Mouse (Mus musculus) layer of hippocampus, adult 9-10 months (tissue): ENCODE data around the gene Akt1.

Source experiments
- DNase-seq: peaks from one replicate; pipeline ENCODE4 v3.0.0; 2022; ENCODE audit warnings: low spot score

Akt1 gene

DNA sequence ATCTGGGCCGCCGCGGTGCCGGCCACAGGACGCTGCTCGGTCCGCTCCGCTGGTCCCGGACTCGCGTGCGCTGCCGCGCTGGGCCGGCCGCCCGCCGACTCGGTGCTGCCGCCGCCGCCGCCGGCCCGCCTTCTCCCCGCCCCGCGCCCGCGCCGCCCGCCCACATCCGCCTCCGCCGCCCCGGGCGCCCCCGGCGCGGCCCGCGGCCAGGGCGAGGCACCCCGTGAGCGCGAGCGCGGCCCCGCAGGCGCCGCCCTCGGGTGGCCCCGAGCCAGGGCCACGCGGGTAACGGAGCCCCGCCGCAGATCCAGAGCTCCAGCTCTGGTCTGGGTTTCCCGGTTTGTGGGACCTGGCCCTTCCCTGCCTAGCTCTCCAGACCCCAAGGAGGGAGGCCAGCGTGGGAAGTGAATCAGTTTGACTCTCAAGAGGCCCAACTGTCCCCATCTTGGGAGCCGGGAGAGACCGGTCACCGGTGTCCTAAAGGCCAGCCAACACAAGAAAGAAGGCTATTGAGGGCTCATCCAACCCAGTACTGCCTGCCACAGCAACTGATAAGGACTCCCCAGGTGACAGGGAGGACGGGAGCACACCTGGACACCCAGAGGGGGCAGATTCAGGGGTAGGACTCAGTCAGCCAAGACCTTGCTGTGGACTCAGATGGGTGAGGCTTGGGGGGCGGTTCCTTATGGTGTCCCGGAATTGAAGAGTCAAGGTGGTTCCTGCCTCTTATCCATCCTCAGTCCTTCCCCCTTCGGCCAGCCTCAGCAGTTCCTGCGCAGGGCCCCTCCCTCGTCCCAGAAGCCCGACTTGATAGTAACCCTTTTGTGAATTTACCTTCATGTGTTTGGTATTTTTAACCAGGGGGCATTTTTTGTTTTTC, at the start of gene Akt1:
Akt1 (minus strand) TSS at position 753 of the 880 bp plus-strand sequence.
- DNase-seq, result no peak

DNA sequence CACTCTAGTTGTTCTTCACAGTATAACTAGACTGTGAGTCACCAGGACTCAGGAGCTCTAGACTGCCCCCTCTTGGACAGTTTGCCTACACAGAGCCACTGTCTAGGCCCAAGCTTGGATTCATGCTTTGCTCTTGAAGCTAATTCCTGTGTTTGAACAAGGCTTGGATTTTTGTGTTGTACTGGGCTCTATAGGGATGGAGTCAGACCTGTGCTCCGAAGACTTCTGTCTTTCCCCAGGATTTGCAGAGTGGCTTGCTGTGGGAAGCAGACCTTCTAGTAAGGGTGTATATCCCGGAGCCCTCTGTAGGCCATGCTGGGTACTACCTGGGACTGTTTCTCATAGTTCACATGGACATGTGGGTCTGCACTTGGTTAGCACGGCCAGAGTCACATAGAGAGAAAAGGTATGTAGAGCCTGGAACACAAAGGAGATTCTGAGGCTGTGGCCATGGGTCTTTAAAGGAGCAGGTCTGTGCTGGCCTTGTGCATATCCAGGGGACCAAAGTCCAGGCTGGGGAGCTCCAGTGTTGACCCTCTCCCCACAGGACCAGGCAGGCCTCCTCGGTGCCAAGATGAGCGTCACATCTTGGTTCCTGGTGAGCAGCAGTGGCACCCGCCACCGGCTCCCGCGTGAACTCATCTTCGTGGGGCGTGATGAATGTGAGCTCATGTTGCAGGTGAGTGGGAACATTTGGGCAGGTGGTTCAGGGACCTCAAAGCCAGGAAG, 49.6 kb upstream of the Akt1 start:
- peak; percentile 64 for DNase-seq

DNA sequence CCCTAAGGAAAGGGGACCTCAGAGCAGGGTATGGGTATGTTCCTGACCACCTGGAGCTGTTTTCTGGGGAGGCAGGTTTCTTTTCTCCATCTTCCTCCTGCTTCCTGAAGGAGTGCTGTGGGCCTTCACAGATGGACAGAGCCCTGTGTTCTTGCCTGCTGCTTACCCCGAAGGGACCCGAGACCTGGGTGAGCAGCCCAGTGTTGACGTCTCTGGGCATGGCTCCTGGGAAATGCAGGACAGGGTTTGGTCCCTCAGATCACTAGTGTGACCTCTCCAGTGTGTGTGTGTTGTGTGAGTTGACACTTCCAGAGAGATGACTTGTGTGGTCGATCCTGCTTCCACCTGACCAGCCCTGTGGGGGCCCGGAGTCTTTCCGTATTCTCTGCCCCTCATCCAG, 48.8 kb upstream of the Akt1 start:
- no peak for DNase-seq

DNA sequence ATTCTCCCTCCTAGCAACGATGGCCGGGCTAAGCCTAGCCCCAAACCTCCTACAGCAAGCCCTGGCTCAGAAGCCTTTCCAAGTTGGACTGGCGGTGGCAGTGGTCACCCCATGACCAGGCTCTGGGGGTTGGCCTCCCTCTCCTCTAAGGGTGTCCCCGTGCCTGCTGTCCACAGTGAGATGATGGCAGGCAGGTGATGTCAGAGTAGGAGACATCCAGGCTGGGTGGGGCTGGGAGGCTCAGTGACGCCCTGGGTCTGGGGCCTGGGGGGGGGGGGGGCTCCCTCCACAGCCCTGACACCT, 48.3 kb upstream of the Akt1 start:
- no peak for DNase-seq

DNA sequence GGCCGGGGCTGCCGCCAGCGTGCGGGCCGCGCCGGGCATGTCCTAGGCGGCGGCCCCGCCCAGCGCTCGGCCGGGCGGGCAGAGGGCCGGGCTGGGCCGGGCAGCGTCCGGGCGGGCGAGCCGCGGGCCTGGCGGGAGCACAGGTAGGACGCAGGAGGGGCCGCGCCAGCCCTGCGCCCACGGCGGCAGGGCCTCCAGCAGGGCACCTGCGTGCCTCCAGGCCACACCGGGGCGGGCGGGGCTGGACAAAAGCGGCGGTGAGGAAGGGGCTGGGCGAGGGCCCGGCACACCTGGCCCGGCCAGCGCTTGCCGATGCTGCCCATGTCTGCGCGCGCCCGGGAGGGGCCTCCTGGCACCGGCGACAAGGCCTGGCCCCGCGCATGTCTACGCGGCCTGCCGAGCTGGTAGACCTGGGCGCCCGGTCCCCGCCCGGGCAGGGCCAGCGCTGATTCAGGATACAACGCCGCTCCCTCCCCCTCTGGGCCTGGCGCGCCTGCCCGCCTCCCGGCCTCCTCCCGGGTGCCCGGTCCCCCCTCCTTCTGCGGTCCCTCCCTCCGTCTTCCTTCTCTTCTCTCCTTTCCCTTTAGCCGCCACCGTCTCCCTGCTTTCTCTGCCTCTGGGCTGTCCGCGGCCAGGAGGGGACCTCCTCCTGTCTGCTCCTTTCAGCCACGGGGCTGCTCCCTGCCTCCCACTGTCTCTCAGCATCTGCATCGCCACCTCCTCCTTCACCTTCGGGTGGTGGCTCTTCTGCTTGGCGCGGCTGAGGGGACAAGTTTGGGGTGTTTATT, 47.8 kb upstream of the Akt1 start:
- DNase-seq, result no peak

DNA sequence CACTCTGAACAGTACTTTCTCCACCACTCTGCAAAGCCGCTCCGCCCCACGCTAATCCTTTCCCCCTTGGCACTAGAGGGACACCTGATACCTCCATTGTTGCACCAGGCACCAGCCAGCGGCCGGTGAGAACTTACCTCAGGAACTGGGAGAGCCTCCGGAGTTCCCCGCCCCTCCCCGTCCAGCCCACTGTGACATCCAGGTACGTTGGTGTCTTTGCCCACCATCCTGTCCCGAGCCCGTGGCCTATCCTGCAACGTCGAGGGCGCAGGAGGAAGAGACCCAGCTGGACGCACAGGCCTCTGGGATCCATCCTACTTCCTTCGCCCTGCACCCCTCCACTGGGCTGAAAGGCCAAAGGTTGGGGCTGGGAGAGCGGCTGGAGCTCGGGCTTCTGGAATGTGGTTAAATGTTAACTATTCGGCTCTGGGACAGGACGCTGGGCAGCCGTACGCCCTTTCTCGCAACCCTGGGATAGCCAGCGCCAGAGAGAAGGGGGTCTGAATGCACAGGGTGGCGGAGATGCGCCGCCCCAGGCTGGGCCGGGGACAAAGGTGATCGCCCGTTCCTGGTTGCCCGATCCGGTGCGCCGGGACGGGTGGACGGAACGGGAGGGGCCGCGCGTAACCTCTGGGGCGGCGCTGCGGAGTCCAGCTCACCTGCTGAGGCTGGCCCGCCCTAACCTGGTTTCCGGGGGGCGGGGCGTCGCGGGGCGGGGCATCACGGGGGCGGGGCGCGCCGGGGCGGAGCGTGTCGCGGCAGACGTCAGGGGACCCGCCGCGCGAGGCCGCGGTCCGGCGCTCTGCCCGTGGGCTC, 46.9 kb upstream of the Akt1 start:
- no peak for DNase-seq

DNA sequence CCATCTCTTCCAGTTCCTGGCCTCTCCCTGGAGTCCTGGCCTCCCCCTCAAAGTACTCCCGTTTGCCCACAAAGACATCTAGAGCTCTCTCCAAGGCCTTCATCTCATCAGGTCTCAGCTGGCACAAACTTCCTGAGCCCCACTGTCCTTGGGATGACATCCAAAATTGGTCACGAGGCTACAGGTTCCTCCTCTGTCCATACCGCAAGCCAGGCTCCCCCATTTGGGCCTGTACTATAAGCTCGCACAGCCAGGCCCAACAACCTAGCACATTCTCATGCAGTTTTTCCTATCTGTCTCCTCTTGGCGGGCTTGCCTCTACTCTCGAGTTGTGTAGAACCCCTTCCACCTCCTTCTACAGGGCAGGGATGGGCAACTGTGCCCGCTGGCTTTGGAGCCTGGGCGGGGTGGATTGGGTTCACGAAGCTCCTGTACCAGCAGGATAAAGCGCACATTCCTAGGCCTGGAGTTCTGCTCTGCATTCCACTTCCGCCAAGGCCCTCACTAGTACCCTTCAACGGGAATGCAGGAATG, 46.3 kb upstream of the Akt1 start:
- no peak for DNase-seq

DNA sequence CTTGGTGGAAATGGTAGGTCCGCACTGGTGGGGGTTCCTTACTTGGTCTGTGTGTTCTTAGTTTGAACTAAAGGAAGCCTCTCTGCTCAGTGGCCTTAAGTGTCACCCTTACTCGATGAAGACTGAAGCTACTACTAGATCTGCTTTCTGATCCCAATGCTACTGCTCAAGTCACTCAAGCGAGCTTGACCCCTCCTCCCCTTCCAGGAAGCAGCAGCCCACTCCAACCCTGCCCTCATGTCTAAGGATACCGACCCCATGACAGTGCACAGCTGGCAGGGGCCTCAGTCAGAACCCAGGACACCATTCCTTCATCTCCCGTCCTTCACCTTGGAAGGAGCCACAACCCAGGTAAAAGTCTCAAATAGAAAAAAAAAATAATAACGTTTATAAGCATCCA, 45.5 kb upstream of the Akt1 start, which contains the start of gene Cep170b:
Cep170b (plus strand) TSS at position 240 of the 400 bp plus-strand sequence.
- DNase-seq, result no peak

DNA sequence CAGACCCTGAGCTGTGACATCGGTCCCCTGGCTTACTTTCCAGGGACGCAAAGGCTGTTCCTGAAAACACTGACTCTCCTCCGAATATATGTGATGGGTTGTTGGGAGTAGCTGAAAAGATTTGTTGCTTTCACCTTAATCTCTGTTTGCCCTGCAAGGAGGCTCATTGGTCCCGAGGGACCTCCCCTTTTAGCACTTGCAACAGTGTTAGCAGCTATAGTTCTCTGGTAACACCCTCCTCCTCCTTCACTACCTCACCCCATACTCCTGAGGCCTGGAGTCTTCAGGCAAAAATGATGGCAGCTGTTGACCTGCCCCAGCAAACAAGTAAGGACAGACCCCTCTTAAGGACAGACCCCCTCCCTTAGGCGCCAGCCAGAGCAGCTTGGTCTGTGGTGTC, 44.3 kb upstream of the Akt1 start:
- DNase-seq, result no peak

DNA sequence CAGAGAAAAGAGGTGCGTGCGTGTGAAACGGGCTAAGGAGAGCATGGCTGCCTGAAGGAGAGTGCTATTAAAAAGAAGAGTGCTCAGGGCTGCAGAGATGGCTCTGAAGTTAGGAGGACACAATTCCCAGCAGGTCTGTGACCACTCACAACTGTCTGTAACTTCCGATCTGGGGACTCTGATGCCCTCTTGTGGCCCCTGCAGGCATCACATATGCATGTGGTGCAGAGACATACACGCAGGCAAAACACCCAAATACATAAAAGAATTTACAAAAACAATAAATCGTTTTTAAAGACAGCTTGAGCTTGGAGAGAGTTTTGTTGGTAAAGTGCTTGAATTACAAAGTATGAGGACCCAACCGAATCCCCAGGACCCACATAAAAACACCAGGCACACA, 42.5 kb upstream of the Akt1 start:
- no peak for DNase-seq

DNA sequence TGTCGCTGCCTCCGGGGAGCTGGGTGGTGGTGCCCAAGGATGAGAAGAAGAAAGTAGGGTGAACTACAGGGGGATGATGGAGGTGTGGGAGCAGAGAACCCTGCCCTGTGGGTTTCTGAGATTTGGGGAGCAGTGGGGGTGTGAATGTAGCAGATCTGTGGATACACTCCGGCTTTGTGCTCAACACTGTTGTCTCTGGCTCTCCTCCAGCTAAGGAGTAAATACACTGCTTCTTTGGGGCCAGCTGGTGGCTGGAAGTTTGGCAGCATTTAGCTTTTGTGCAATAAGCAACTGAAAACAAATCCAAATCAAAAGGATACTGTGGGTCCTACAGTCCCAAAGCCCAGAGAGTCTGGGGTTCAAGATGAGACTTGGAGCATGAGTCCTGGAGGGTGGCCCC, 39.3 kb upstream of the Akt1 start:
- DNase-seq, result no peak

DNA sequence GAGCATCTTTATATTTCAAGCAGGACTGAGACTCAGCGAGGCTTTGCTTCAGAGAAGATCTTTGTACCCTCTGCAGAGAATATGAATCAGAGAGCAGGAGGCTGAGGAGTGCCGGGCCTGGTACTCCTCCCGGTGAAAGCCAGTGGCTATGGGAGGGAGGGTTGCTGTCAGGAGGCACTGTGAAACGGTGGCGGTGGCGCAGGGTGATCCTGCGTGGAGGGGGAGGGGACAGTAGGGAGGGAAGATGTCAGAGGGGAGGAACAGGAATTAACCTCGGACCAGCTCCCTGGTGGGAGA, 32.8 kb upstream of the Akt1 start:
- DNase-seq, result no peak

DNA sequence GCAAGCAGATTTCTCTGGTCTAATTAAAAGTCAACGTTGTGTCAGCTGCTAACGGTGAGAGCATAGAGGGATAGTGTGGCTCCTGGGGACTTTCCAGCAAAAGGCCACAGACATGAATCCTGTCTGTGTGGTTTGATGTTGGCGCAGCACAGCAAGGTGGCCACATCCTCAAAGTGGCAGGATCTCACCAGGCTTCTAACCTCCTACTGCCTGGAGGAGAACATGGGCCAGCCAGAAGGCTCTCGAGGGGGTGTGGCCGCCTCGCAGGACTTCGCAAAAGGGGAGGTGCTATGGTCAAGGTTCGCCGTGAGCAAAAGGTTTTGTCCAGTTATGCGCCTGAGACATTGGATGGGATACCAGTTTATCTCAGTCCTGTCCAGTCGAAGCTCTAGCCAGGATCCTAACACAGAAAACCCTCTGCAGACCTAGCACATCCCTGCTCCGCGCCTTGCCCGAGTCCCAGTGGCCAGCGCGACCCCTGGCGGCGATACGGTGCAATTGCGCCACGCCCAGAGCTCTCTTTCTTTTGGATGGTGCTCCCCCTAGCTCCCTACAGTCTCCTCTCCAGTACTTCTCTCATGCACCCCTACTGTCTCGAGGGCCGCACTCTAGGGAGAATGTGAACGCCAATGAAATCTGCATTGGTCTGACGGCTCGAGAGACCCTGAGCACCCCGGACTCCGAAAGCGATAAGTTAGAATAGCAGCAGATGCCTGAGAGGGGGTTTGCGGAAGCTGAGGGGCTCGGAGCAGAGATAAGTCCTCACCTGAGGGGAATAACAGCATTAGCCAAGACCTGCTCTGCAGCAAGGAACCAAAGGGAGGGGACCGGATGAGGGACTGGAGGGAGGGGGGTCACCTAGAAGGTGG, 32.3 kb upstream of the Akt1 start:
- DNase-seq, result peak; percentile 86

DNA sequence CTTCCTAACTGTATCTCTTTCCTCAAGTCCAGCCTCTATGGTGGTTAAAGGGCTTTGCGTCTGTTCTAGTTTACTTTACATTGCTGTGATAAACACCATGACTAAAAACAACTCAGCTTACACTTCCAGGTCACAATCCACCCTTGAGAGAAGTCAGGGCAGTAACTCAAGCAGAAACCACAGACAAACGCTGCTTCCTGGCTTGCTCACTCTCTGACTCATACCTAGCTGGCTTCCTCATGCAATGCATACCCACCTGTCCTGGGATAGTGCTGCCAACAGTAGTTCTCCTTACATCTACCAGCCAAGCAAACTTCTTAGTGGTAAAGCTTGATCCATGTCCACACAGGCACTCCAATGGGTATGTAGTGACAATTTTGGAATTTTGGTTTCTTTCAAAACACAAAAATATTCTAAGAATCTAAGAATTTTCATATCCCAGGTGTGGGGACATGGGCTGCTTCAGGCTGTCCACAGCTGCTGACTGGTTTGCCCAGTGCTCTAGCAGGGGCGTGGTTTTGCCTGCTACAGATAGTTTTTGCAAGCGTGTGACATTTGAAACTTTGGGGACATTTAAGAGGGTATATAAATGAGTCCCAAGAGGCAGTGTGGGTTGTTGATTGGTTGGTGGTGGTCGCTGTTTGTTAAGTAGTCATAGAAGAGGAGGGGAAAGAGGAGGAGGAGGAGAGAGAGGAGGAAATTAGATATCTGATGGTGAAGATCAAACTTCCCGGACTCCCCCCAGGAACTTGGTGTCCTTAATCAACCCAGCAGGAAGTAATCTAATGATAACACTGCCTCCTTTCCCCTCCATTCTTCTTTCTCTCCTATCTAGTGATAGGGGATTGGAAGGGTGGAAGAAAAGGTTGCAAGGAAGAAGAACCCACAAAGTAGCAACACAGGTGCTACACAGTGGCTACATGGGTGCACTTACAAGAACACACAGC, 28.0 kb upstream of the Akt1 start:
- no peak for DNase-seq

DNA sequence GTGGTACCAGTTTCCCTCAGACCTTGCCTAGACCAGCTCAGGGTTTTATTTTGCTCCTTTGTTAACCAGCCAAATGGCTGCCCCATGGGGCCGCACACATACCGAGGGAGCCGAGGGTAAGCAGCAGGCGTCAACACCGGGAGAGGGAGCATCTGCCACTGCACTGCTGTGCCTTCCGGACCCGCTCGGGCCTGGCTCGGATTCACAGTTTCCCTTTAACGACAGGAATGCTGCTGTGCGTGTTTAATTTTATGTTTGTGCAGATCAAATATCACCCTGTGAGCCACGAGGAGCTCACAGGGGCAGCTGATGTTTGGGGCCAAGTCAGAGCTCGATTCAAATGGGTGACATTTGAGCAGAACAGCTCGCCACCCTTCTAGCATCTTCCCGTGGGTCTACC, 25.8 kb upstream of the Akt1 start:
- no peak for DNase-seq

DNA sequence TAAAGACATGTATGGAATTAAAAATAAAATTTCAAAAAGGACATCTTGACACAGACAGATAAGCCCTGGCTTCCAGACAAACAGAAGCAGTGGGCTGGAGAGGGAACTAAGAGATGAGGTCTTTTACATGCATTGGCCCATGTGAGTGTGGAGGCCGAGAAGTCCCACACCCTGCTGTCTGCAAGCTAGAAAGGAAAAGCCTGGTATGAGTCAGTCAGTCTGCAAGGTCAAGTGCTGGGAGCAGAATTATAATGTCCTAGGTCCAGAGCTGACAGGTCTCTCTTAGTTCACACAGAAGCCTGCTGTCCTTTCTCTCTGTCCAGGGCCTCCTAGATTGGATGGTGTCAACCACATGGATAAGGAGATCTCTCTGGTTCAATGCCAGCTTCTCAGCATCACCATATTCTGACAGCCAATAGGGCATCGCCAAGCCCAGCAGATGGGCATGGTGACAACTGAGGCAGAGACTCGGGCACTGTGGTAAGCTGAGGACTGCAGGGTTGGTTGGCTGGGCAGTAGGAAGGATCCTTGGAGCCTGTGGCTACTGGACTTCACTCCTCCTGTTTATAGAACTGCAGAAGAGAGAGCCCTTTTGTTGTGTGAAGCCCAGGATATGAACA, 22.2 kb upstream of the Akt1 start:
- no peak for DNase-seq

DNA sequence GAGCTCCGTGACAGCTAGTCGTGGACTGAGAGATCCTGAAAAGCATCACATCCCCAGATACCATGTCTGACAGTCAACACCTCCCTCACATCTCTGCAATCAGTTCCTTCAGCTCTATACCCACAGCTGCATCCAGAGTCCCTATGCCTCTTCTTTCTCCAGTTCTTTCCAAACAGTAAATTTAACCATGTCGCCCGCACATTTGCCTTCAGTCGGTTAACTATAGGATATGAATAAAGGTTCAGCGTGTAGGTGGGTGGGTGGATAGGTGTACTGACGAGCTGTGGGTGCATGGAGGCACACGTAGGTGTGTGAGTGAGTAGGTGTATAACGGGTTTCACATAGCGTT, 19.4 kb upstream of the Akt1 start:
- DNase-seq, result no peak

DNA sequence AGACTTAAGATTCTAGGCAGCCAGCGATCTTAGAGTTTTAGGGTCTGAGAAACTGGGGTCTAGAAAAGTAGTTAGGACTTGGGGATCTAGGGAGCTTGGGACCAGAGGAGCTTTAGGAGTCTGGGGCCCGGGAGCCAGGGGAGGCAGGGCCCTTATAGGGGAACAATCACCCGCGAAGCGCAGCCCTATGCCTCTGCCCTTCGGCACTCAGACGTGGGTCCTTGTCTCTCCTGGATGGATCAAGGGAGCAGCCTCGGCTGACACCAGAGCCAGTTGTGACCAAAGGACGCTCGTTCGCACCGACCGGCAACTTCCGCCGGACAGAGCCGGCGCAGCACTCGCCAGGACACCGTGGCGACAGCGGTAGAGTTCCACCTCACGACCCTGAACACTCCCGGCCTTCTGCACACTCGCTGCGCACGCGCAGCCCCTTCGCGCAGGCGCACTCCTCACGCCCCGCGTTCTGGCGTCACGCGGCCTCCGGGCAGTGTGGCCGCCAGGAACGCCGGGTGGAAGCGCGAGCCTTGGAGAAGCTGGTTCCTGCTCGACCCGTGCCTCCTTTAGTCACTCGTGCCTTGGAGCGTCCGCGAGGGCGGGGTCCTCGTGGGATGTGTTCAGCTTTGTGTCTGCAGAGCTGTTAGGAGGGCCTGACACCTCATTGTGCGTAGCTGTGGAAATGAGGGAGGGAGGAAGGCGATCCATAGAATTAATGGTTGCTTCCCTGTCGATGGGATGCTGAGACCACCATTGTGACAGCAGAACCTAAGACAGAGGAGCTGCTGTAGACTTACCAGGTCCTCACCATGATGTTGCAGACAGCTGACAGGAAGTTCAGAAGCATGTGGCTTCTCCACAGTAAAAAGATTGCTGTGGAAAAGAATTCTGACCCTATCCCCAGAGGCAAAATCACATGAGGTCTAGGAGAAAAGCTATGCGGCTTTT, 18.8 kb upstream of the Akt1 start:
- DNase-seq, result peak; percentile 78
